Mouse (Mus musculus): ENCODE measurements at regions not wholly inside any gene's neighbourhood (a gene's known extent, or its start where the extent isn't known, plus 50 kb on each side); places are given as distances from the start of the nearest gene placed in this dataset.

DNA sequence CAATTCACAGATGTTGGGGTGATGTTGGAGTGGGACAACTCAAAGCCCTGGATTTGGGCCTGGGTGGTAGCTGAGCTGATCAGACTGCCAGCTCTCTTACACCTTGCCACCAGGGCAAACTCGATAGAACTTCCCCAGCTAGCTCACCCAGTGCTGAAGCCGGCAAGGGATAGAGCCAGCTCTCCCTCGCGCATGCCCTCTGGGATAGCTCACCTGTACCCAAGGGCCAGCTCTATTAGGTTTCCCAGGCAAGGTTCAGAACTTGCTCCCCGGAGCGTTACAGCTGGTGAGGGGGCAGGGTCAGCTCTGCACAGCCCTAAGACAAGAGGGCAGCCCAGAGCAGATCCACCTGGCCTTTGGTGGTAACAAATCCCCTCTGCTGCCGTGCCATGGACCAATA lies 54.1 kb upstream of the 1700012A03Rik start:
- H3K9me3 ChIP-seq, result no peaks in the 10 kb centered on the region
- no peaks in the 10 kb centered on the region for H3K36me3 ChIP-seq
- WGBS, result 82% methylated on average over 7 of the region's 7 CpGs
- no peak for DNase-seq (ENCODE audit: low spot score)
- no peak overlapping the region for H3K27ac ChIP-seq
- H3K27me3 ChIP-seq (ENCODE audit: insufficient read depth, poor library complexity, severe bottlenecking), result no peaks in the 10 kb centered on the region
- no peaks in the 10 kb centered on the region for H3K4me1 ChIP-seq
- H3K4me3 ChIP-seq, result no peak overlapping the region

DNA sequence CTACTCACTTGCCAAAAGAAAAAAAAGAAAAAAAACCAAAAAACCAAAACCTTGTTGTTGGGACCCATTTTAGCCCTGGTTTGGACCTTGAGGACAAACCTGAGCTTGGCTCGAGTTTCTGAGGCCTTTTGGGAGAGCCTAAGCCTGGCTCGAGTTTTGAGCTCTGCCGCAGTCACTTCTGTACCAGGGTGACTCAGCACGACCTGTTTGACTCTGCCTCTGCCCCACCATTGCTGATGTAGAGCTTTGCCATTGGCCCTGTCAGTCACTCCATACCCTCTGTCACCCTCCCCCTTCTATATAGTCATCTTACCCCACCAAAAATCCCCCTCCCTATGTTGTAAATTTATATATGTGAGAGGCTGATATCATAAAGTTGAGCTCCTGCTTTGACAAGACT lies 54.8 kb upstream of the 1700012A03Rik start:
- 71% methylated on average over 4 of the region's 4 CpGs for WGBS
- H3K9me3 ChIP-seq, result no peaks in the 10 kb centered on the region
- no peaks in the 10 kb centered on the region for H3K27me3 ChIP-seq (ENCODE audit: insufficient read depth, poor library complexity, severe bottlenecking)
- H3K4me3 ChIP-seq, result no peak overlapping the region
- no peaks in the 10 kb centered on the region for H3K36me3 ChIP-seq
- no peaks in the 10 kb centered on the region for H3K4me1 ChIP-seq
- DNase-seq (ENCODE audit: low spot score), result no peak
- H3K27ac ChIP-seq, result no peak overlapping the region

DNA sequence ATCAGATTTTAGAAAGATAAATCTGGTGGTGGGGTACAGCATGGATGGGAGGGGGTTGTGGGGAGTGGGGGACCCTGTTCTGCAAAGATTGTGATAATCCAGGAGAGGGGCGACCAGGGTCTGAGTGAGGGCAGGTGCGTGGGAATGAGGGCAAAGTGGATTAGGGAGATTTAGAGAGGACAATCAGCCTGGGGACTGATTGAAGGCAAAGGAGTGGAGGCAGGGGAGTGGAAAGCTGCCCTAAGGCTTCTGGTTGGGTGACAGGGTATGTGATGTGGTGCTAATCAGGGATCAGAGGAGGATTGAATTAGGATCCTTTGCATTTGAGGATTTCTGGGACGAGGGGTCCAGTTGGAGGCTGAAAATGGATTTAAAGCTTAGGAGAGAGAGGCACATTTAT lies 64.3 kb upstream of the 1700012A03Rik start:
- Histone ChIP-seq H3K4me3 (no peak overlapping the region), H3K27ac (no peak overlapping the region), H3K36me3 (no peaks in the 10 kb centered on the region), H3K9me3 (no peaks in the 10 kb centered on the region), H3K27me3 (ENCODE audit: insufficient read depth, poor library complexity, severe bottlenecking) (0 out of 2 replicates have a peak, but pooled peaks cover 3% of the 10 kb centered on the region), H3K4me1 (no peaks in the 10 kb centered on the region)
- DNase-seq (ENCODE audit: low spot score), result no peak
- 31% methylated on average over 3 of the region's 3 CpGs for WGBS

DNA sequence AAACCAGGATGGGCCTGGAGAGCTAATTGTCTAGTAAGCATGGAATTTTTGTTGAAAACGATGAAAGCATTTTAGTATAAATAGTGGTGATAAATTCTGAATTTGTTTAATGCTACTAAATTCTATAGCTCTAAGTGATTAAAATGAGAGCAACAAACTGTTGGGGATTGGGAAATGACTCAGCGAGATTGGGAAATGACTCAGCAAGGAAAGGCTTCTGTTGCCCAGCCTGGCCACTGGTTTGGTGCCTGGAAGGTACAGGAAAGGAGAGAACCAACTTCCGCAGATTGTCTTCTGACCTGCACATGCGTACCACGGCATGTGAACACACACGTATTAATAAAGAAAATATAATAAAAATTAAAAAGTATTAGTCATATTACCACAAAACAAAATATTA lies 73.3 kb upstream of the 1700012A03Rik start:
- Histone ChIP-seq H3K4me3 (no peak overlapping the region), H3K36me3 (no peaks in the 10 kb centered on the region), H3K27me3 (ENCODE audit: insufficient read depth, poor library complexity, severe bottlenecking) (no peaks in the 10 kb centered on the region), H3K9me3 (no peaks in the 10 kb centered on the region), H3K27ac (no peak overlapping the region), H3K4me1 (no peaks in the 10 kb centered on the region)
- no peak for DNase-seq (ENCODE audit: low spot score)
- 79% methylated on average over 6 of the region's 6 CpGs for WGBS

- H3K27ac ChIP-seq, result no peak overlapping the region
- no peaks in the 10 kb centered on the region for H3K9me3 ChIP-seq
- 32% methylated on average over 4 of the region's 4 CpGs for WGBS
- no peak overlapping the region for H3K4me3 ChIP-seq
- no peak for DNase-seq (ENCODE audit: low spot score)
- 0 out of 2 replicates have a peak, but pooled peaks cover 4% of the 10 kb centered on the region for H3K4me1 ChIP-seq
- no peaks in the 10 kb centered on the region for H3K36me3 ChIP-seq
- no peaks in the 10 kb centered on the region for H3K27me3 ChIP-seq (ENCODE audit: insufficient read depth, poor library complexity, severe bottlenecking)
These were observed 102.0 kb upstream of the 1700012A03Rik start for GRCm38 (mm10) chr6:31948063-31948481.

- H3K27ac ChIP-seq, result no peak overlapping the region
- 82% methylated on average over 5 of the region's 5 CpGs for WGBS
- H3K4me1 ChIP-seq, result 0 out of 2 replicates have a peak, but pooled peaks cover 4% of the 10 kb centered on the region
- DNase-seq (ENCODE audit: low spot score), result no peak
- no peaks in the 10 kb centered on the region for H3K27me3 ChIP-seq (ENCODE audit: insufficient read depth, poor library complexity, severe bottlenecking)
- H3K4me3 ChIP-seq, result no peak overlapping the region
- H3K9me3 ChIP-seq, result no peaks in the 10 kb centered on the region
- no peaks in the 10 kb centered on the region for H3K36me3 ChIP-seq
These were observed 103.5 kb upstream of the 1700012A03Rik start for GRCm38 (mm10) chr6:31946572-31946971.

- 0 out of 2 replicates have a peak, but pooled peaks cover 9% of the 10 kb centered on the region for H3K27me3 ChIP-seq (ENCODE audit: insufficient read depth, poor library complexity, severe bottlenecking)
- H3K36me3 ChIP-seq, result no peaks in the 10 kb centered on the region
- H3K4me1 ChIP-seq, result 0 out of 2 replicates have a peak, but pooled peaks cover 4% of the 10 kb centered on the region
- H3K9me3 ChIP-seq, result no peaks in the 10 kb centered on the region
- no peak overlapping the region for H3K4me3 ChIP-seq
- no peak for DNase-seq (ENCODE audit: low spot score)
- 81% methylated on average over 7 of the region's 7 CpGs for WGBS
- no peak overlapping the region for H3K27ac ChIP-seq
These were observed 104.7 kb upstream of the 1700012A03Rik start for GRCm38 (mm10) chr6:31945347-31945746.

DNA sequence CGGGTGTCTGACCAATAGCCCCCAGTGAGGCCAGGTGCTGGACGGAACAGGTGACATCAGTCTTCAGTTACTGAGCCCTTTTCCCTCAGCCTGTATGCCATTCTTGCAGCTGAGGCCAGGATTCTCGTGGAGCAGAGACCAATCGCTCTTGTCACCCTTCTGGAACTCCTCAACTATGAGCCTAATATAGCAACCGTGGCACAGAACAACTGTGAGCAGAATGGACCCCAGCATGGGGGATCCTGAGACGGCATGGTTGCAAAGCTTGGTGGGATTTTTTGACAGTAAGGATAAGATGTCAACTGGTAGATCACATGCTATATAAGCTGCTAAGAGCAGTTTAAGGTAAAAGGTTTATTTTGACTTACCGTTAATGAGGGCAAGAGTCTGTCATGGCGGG lies 105.5 kb upstream of the 1700012A03Rik start:
- DNase-seq (ENCODE audit: low spot score), result no peak
- Histone ChIP-seq H3K36me3 (no peaks in the 10 kb centered on the region), H3K27me3 (ENCODE audit: insufficient read depth, poor library complexity, severe bottlenecking) (0 out of 2 replicates have a peak, but pooled peaks cover 9% of the 10 kb centered on the region), H3K4me1 (0 out of 2 replicates have a peak, but pooled peaks cover 4% of the 10 kb centered on the region), H3K4me3 (no peak overlapping the region), H3K27ac (no peak overlapping the region), H3K9me3 (no peaks in the 10 kb centered on the region)
- 72% methylated on average over 8 of the region's 8 CpGs for WGBS

DNA sequence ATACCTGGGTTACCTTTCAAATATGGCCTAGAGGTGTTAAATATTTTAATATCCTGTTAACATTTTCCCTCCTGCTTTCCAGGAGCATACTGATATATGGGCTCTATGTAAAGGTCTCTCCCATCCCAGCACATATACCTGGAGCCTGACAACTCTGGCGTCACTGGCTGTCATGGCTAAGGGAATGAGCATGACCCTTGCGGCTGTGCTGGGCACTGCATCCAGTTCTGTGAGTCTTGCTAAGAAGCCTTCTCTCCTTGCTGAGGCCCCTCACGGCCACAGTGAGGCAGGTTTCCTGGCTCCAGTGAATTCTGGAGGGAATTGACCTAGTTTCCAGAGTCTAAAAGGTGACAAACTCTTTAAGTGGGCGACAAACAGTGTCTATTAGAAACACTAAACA lies 107.3 kb upstream of the 1700012A03Rik start:
- Histone ChIP-seq H3K9me3 (no peaks in the 10 kb centered on the region), H3K27me3 (ENCODE audit: insufficient read depth, poor library complexity, severe bottlenecking) (peaks cover 15% of the 10 kb centered on the region), H3K4me3 (no peak overlapping the region), H3K4me1 (0 out of 2 replicates have a peak, but pooled peaks cover 4% of the 10 kb centered on the region), H3K27ac (no peak overlapping the region), H3K36me3 (no peaks in the 10 kb centered on the region)
- WGBS, result 46% methylated on average over 4 of the region's 4 CpGs
- no peak for DNase-seq (ENCODE audit: low spot score)

GRCm38 (mm10) chr6:31938216-31938814 lies 111.7 kb upstream of the 1700012A03Rik start:
- DNase-seq (ENCODE audit: low spot score), result peak; percentile 86
- Histone ChIP-seq H3K36me3 (no peaks in the 10 kb centered on the region), H3K27me3 (ENCODE audit: insufficient read depth, poor library complexity, severe bottlenecking) (peaks cover 29% of the 10 kb centered on the region), H3K4me1 (0 out of 2 replicates have a peak, but pooled peaks cover 6% of the 10 kb centered on the region), H3K9me3 (no peaks in the 10 kb centered on the region), H3K4me3 (peak overlapping the region; percentile 60), H3K27ac (no peak overlapping the region)
- WGBS, result 8% methylated on average over 20 of the region's 20 CpGs

GRCm38 (mm10) chr6:31937146-31937545 lies 112.9 kb upstream of the 1700012A03Rik start:
- H3K9me3 ChIP-seq, result no peaks in the 10 kb centered on the region
- no peak overlapping the region for H3K4me3 ChIP-seq
- H3K4me1 ChIP-seq, result 0 out of 2 replicates have a peak, but pooled peaks cover 6% of the 10 kb centered on the region
- H3K36me3 ChIP-seq, result no peaks in the 10 kb centered on the region
- H3K27ac ChIP-seq, result no peak overlapping the region
- 78% methylated on average over 12 of the region's 12 CpGs for WGBS
- H3K27me3 ChIP-seq (ENCODE audit: insufficient read depth, poor library complexity, severe bottlenecking), result peaks cover 29% of the 10 kb centered on the region
- DNase-seq (ENCODE audit: low spot score), result no peak

- H3K36me3 ChIP-seq, result no peaks in the 10 kb centered on the region
- 0 out of 2 replicates have a peak, but pooled peaks cover 6% of the 10 kb centered on the region for H3K4me1 ChIP-seq
- H3K27me3 ChIP-seq (ENCODE audit: insufficient read depth, poor library complexity, severe bottlenecking), result peaks cover 20% of the 10 kb centered on the region
- no peak overlapping the region for H3K27ac ChIP-seq
- H3K4me3 ChIP-seq, result no peak overlapping the region
- H3K9me3 ChIP-seq, result no peaks in the 10 kb centered on the region
- WGBS, result 81% methylated on average over 10 of the region's 10 CpGs
- DNase-seq (ENCODE audit: low spot score), result no peak
These were observed 115.2 kb upstream of the 1700012A03Rik start for GRCm38 (mm10) chr6:31934826-31935225.

DNA sequence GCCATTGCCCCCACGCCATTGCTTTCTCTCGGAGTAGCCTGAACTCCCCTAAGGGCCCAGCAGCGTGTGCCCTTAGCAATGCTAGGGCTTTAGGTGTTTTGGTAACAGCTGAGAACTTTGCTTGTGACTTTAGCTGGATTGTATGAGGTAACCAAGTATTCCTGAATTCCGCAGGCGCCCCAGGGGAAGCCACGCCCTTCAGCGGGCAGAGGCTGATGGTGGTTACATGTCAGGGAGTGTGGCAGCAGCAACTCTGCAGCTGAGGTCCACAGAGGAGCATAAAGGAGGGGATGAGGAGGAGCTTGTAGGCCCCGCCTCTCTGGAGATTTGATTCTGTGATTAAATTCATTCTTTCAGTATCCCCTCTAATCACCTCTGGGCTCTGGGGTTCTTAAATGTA lies 116.1 kb upstream of the 1700012A03Rik start:
- peaks cover 18% of the 10 kb centered on the region for H3K27me3 ChIP-seq (ENCODE audit: insufficient read depth, poor library complexity, severe bottlenecking)
- H3K36me3 ChIP-seq, result no peaks in the 10 kb centered on the region
- H3K9me3 ChIP-seq, result no peaks in the 10 kb centered on the region
- 66% methylated on average over 8 of the region's 8 CpGs for WGBS
- no peak overlapping the region for H3K27ac ChIP-seq
- H3K4me1 ChIP-seq, result 0 out of 2 replicates have a peak, but pooled peaks cover 6% of the 10 kb centered on the region
- H3K4me3 ChIP-seq, result no peak overlapping the region
- DNase-seq (ENCODE audit: low spot score), result no peak

All from heart, embryonic 10.5 days (tissue).